28 mouse cellular contexts compared by ENCODE assay signal in genomic region chr10:120066319-120066718, GRCm38 (mm10).
"Had no signal": no experiment of that assay in that cellular context is flagged by ENCODE, and none has a peak within 500 bp of the region (broad histone marks: within the 10 kb centered on the region; RNA-seq: fewer than 3 reads in every experiment).

No protein-coding gene starts in this region.

- H3K9ac ChIP-seq: heart, embryonic 13.5 days; heart, embryonic 15.5 days; hindbrain, embryonic 13.5 days; hindbrain, embryonic 15.5 days; intestine, embryonic 15.5 days; kidney, embryonic 15.5 days; limb, embryonic 13.5 days; limb, embryonic 15.5 days; liver, embryonic 12.5 days; liver, embryonic 14.5 days had no signal

- H3K27ac ChIP-seq: gastrocnemius, adult 2 months; heart, adult 2 months; heart, embryonic 13.5 days; heart, embryonic 15.5 days; hindbrain, embryonic 13.5 days; hindbrain, embryonic 15.5 days; hindbrain, postnatal 0 days; intestine, embryonic 15.5 days; kidney, embryonic 15.5 days; kidney, postnatal 0 days; limb, embryonic 13.5 days; limb, embryonic 15.5 days; liver, embryonic 12.5 days; liver, embryonic 14.5 days had no signal

- H3K9me3 ChIP-seq: heart, embryonic 13.5 days; heart, embryonic 15.5 days; hindbrain, embryonic 13.5 days; hindbrain, embryonic 15.5 days; intestine, embryonic 15.5 days; kidney, embryonic 15.5 days; limb, embryonic 13.5 days; limb, embryonic 15.5 days; liver, embryonic 12.5 days had no signal

- H3K4me1 ChIP-seq: hindbrain, embryonic 15.5 days; intestine, embryonic 15.5 days; kidney, embryonic 15.5 days; limb, embryonic 13.5 days; limb, embryonic 15.5 days; liver, embryonic 12.5 days had no signal

- H3K27me3 ChIP-seq: heart, embryonic 13.5 days; heart, embryonic 15.5 days; hindbrain, embryonic 13.5 days; hindbrain, embryonic 15.5 days; intestine, embryonic 15.5 days; kidney, embryonic 15.5 days; limb, embryonic 13.5 days; limb, embryonic 15.5 days; liver, embryonic 12.5 days had no signal

- H3K4me2 ChIP-seq: heart, embryonic 11.5 days; heart, embryonic 13.5 days; heart, embryonic 15.5 days; hindbrain, embryonic 13.5 days; hindbrain, embryonic 15.5 days; intestine, embryonic 15.5 days; kidney, embryonic 15.5 days; limb, embryonic 13.5 days; limb, embryonic 15.5 days; liver, embryonic 12.5 days had no signal

- ATAC-seq: hindbrain, postnatal 0 days; intestine, embryonic 15.5 days; intestine, postnatal 0 days; liver, embryonic 12.5 days had no signal

- H3K4me3 ChIP-seq: gastrocnemius, adult 2 months; heart, adult 2 months; heart, embryonic 13.5 days; heart, embryonic 15.5 days; hindbrain, embryonic 13.5 days; hindbrain, embryonic 15.5 days; intestine, embryonic 15.5 days; kidney, embryonic 15.5 days; limb, embryonic 13.5 days; limb, embryonic 15.5 days; liver, embryonic 12.5 days had no signal

- DNase-seq: gastrocnemius, adult 2 months; gastrocnemius, postnatal 14 days; gastrocnemius, postnatal 36 days; heart, adult 11 months; heart, adult 2 months; heart, postnatal 14 days; heart, postnatal 36 days; kidney, adult 18-20 months; kidney, adult 8-10 months; kidney, postnatal 14 days; kidney, postnatal 36 days; layer of hippocampus, adult 9-11 months; layer of hippocampus, postnatal 36 days; left cerebral cortex, postnatal 4 days had no signal

- H3K36me3 ChIP-seq: heart, embryonic 13.5 days; heart, embryonic 15.5 days; hindbrain, embryonic 15.5 days; intestine, embryonic 15.5 days; kidney, embryonic 15.5 days; limb, embryonic 13.5 days; liver, embryonic 12.5 days had no signal
